9 mouse cellular contexts compared by ENCODE assay signal in the genomic region with DNA sequence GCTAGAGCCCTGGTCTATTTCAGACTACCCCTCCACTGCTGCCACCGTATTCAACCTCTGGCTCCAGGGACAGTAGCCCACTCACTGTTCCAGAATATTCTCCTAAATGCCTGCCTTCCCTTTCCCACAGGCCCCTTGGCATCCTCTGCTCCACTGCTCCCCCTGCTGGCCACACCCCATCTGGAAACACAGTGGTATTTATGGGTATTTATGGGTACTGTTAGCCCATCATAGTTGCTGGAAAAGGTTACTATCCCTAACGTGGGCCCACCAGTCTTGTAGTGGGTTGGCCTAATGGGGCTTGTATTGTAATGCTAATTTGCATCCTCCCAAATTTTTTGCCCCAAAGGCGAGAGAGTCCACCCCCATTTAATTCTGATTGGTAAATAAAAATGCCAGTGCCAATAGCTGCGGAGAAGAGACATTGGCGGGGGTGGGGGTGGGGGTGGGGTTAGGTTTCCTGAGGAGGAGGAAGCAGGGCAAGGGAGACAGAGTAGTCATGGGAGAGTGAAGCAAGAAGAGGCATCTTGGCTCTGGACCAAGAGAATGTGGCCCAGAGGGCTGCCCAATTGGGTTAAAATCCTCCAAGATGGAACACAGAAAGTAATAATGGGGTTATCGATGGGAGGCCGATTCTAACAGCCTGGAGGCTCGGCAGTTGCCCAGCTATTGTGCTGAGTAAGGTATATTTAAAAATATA. TPM values are rescaled to one million over a fixed set of nuclear protein-coding genes. Genes with fewer than 3 reads are reported as not detected.
DNase-seq lines count a peak whose midpoint lies in the region; ATAC-seq lines count a peak whose summit lies in the region.
"Had no signal": no experiment of that assay in that cellular context is flagged by ENCODE, and none has a peak within 500 bp of the region (broad histone marks: within the 10 kb centered on the region; RNA-seq: fewer than 3 reads in every experiment).

No protein-coding gene starts in this region.

- H3K4me1 ChIP-seq in heart, embryonic 10.5 days, result peaks cover 18% of the 10 kb centered on the region

- H3K36me3 ChIP-seq in heart, embryonic 10.5 days, result no peaks in the 10 kb centered on the region

- no peaks in the 10 kb centered on the region for H3K27me3 ChIP-seq in heart, embryonic 10.5 days (ENCODE audit: insufficient read depth, poor library complexity, severe bottlenecking)

- intact Hi-C loops in heart, postnatal 10 days (cut with DNase I), result loop anchor here (1.0 to 10.0 kb wide), 2 partner anchors 132 to 399 kb away; a partner anchor contains a TSS

- peak; percentile 73; the same call in 1 of the 2 replicates for ATAC-seq in common myeloid progenitor, adult 5-6 weeks (replicated peaks; ENCODE audit: low read depth, poor library complexity, severe bottlenecking)
- peak; percentile 45; the same call in 1 of the 2 replicates for ATAC-seq in megakaryocyte, adult 5-6 weeks (ENCODE audit: poor library complexity, severe bottlenecking)

- DNase-seq in heart, postnatal 10 days, result peak; percentile 50 to 73
- DNase-seq in heart, embryonic 10.5 days (ENCODE audit: low spot score), result no peak
- peak; percentile 47 for DNase-seq in A20 (ENCODE audit: low read depth, low spot score)
- peak; percentile 58 to 89 for DNase-seq in adrenal gland, adult (ENCODE audit: inconsistent age in 2 of 2, low spot score in 1 of 2)
- peak; percentile 65 for DNase-seq in kidney, adult 9 months
- peak; percentile 33 for DNase-seq in thymus, postnatal 0 days (ENCODE audit: low spot score)

- WGBS in heart, embryonic 10.5 days, result 62% methylated on average over 8 of the region's 8 CpGs

- H3K27ac ChIP-seq in heart, embryonic 10.5 days, result no peak overlapping the region

- H3K9me3 ChIP-seq in heart, embryonic 10.5 days, result no peaks in the 10 kb centered on the region

- no peak overlapping the region for H3K4me3 ChIP-seq in heart, embryonic 10.5 days

RNA-seq across cellular contexts. Expression of a gene that starts 14.4 kb away (rescaled TPM):
- 1 to 10 TPM; 1.3 to 1.9 TPM for total RNA-seq in heart, postnatal 10 days (2021)
- polyA plus RNA-seq in heart, embryonic 10.5 days (2016; fragmentation: Nextera tagmentation; extraction: Ambion mirVana), result 2.7 and 4.9 TPM in 2 replicates
- total RNA-seq in common myeloid progenitor, adult 5-6 weeks (2017), result 0.23 TPM in 1 of 2 replicates, not detected in the other
- 0.07 TPM in 1 of 2 replicates, not detected in the other for total RNA-seq in megakaryocyte, adult 5-6 weeks (2015)
- not detected in 2 replicates for total RNA-seq in megakaryocyte, adult 5-6 weeks (2017)
- polyA plus RNA-seq in thymus, postnatal 0 days (2015; fragmentation: Nextera tagmentation; extraction: Ambion mirVana), result 1.2 TPM in 2 replicates

RNA-seq across cellular contexts. Expression of a gene that starts 53.6 kb away (rescaled TPM):
- under 1 TPM; 0.14 to 0.40 TPM for total RNA-seq in heart, postnatal 10 days (2021)
- 0.43 TPM in 2 replicates for polyA plus RNA-seq in heart, embryonic 10.5 days (2016; fragmentation: Nextera tagmentation; extraction: Ambion mirVana)
- 1.4 and 4.2 TPM in 2 replicates for total RNA-seq in common myeloid progenitor, adult 5-6 weeks (2017)
- total RNA-seq in megakaryocyte, adult 5-6 weeks (2015), result 15.2 and 20.7 TPM in 2 replicates
- 33.5 and 35.8 TPM in 2 replicates for total RNA-seq in megakaryocyte, adult 5-6 weeks (2017)
- 18.1 and 21.8 TPM in 2 replicates for polyA plus RNA-seq in thymus, postnatal 0 days (2015; fragmentation: Nextera tagmentation; extraction: Ambion mirVana)

RNA-seq across cellular contexts. Expression of a gene that starts 55.0 kb away (rescaled TPM):
- total RNA-seq in heart, postnatal 10 days (2021), result not detected
- not detected in 2 replicates for polyA plus RNA-seq in heart, embryonic 10.5 days (2016; fragmentation: Nextera tagmentation; extraction: Ambion mirVana)
- not detected in 2 replicates for total RNA-seq in common myeloid progenitor, adult 5-6 weeks (2017)
- total RNA-seq in megakaryocyte, adult 5-6 weeks (2015), result not detected in 2 replicates
- total RNA-seq in megakaryocyte, adult 5-6 weeks (2017), result not detected in 2 replicates
- polyA plus RNA-seq in thymus, postnatal 0 days (2015; fragmentation: Nextera tagmentation; extraction: Ambion mirVana), result not detected in 2 replicates
- total RNA-seq: layer of hippocampus, postnatal 14 days had no signal
